Mouse (Mus musculus): ENCODE measurements around the gene Sema5a.

DNA sequence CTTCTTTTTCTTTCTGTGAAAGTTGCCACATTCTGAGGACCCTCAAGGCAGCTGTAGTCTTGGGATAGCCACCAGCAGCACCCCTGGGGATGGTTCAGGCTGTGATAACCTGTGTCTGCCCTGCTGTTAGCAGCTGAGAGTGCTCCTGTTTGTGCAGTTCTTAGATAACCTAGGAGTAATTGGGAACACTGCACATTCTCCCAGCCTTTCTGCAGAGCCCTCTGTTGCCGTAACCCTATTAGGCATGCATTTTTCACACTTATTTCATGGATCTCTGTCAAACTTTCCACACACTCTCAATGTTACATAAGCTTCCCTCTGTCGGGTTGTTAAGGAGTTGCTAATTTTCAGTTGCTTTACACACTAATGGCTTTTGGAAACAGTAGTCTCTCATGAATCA lies 34.0 kb downstream of the Sema5a start:
- TF ChIP-seq CTCF (IDR thresholded peaks at IDR 0.05; ENCODE audit: insufficient read depth, low read length), result no peak
- TF ChIP-seq POLR2A (IDR thresholded peaks at IDR 0.05; ENCODE audit: borderline replicate concordance, extremely low read depth, low read depth, low read length), result no peak
